Mouse (Mus musculus) intestine, postnatal 0 days (tissue): ENCODE measurements at regions not wholly inside any gene's neighbourhood (a gene's known extent, or its start where the extent isn't known, plus 50 kb on each side); places are given as distances from the start of the nearest gene placed in this dataset.
A peak's percentile ranks its signal among the peaks of the same experiment; 100 is the strongest.

Experiments used
- ATAC-seq: fragments of 200-750 bp; cut with Nextera tagmentation; 2 replicates; pipeline ENCODE4 v1.8.0; 2017; ENCODE audit warnings: mild to moderate bottlenecking, moderate TSS enrichment, moderate library complexity
- H3K27ac ChIP-seq: fragments of 300-500 bp; sonication (generic); 2 replicates; pipeline ENCODE4 v1.5.1; 2014; ENCODE audit warnings: mild to moderate bottlenecking, low read depth, low read length, moderate library complexity
- H3K27me3 ChIP-seq: fragments of 300-500 bp; sonication (generic); replicated peaks from 2 replicates; pipeline ENCODE4 v1.6.1; 2014; ENCODE audit warnings: low read length, mixed read lengths; ENCODE audit not compliant: control insufficient read depth, insufficient read depth
- H3K36me3 ChIP-seq: fragments of 300-500 bp; sonication (generic); 2 replicates; pipeline ENCODE4 v1.6.1; 2014; ENCODE audit warnings: mild to moderate bottlenecking, moderate library complexity; ENCODE audit not compliant: control insufficient read depth, insufficient read depth
- H3K4me1 ChIP-seq: fragments of 300-500 bp; sonication (generic); replicated peaks from 2 replicates; pipeline ENCODE4 v1.6.1; 2014; ENCODE audit warnings: antibody characterized with exemption, low read length, mixed read lengths; ENCODE audit not compliant: control insufficient read depth, insufficient read depth
- H3K4me2 ChIP-seq: fragments of 300-500 bp; sonication (generic); replicated peaks from 2 replicates; pipeline ENCODE4 v1.6.1; 2014; ENCODE audit warnings: low read depth, mild to moderate bottlenecking, moderate library complexity
- H3K4me3 ChIP-seq: fragments of 300-500 bp; sonication (generic); 2 replicates; pipeline ENCODE4 v1.5.1; 2014; ENCODE audit warnings: low read depth, low read length
- H3K9ac ChIP-seq: fragments of 300-500 bp; sonication (generic); 2 replicates; pipeline ENCODE4 v1.6.1; 2014; ENCODE audit warnings: mild to moderate bottlenecking, low read depth, low read length
- H3K9me3 ChIP-seq: fragments of 300-500 bp; sonication (generic); 2 replicates; pipeline ENCODE4 v1.6.1; 2016; ENCODE audit warnings: mixed run types; ENCODE audit not compliant: control insufficient read depth
- CTCF ChIP-seq: sonication (generic); IDR thresholded peaks from 2 replicates; pipeline ENCODE4 v1.5.1; 2016; ENCODE audit warnings: low read depth, mild to moderate bottlenecking, control low read depth, antibody characterized with exemption, moderate library complexity
- WGBS: fragments of 180-500 bp; shearing (Covaris S2); extraction: QIAGEN DNeasy Blood & Tissue Kit; methylation state at CpG from one replicate; pipeline ENCODE4 v1.1.7; 2014; 5-methylcytosine and 5-hydroxymethylcytosine counted together

DNA sequence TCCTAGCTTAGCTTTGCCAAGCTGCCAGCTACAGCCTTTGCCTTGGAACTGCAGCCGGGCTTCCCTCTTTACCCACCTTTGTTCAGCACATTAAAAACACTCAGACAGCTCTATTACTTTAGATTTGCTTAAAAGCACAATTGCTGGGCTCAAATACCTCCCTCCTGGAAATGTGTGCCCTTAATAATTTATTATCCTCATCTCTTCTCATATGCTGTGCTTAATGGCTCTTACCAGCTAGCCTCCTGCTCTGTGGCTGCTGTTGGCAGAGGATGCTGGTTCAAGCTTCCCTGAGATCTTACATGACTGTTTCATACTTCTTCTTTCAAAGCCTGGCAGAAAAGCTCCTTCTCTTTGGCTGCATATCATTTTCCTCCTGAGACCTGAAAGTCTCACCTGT, 378.1 kb upstream of the Cdh19 start:
- H3K4me3 ChIP-seq: no peak overlapping the region
- ATAC-seq: no peak
- no peaks in the 10 kb centered on the region for H3K27me3 ChIP-seq
- H3K4me2 ChIP-seq: no peak overlapping the region
- TF ChIP-seq CTCF: no peak
- H3K9me3 ChIP-seq: no peaks in the 10 kb centered on the region
- H3K36me3 ChIP-seq: no peaks in the 10 kb centered on the region
- no peak overlapping the region for H3K27ac ChIP-seq
- no peaks in the 10 kb centered on the region for H3K4me1 ChIP-seq
- 83% methylated on average over 1 of the region's 1 CpGs for WGBS
- H3K9ac ChIP-seq: no peak overlapping the region

DNA sequence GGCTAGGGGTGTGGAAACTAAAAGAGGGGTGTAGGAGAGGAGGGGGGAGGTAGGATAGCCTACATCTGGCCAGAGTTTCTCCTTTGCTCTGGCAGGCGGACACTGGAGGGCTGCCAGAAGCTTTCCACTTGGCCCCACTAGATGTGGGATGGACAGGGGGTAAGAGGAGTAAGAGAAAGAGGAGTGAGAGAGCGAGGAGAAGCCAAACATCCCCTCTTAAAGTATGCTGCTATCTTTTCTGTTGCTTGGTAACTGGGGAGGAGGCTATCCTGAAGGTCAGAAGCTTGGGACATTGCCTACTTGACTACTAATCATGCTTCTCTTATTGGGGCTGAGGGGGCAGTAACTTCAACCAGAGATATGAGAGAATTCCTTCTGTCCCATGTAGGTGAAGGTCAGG, 360.5 kb upstream of the Cdh19 start:
- TF ChIP-seq CTCF: no peak
- H3K4me2 ChIP-seq: no peak overlapping the region
- no peak overlapping the region for H3K9ac ChIP-seq
- H3K27ac ChIP-seq: no peak overlapping the region
- H3K9me3 ChIP-seq: no peaks in the 10 kb centered on the region
- H3K4me3 ChIP-seq: no peak overlapping the region
- H3K27me3 ChIP-seq: no peaks in the 10 kb centered on the region
- no peaks in the 10 kb centered on the region for H3K36me3 ChIP-seq
- ATAC-seq: no peak
- H3K4me1 ChIP-seq: no peaks in the 10 kb centered on the region
- 56% methylated on average over 2 of the region's 2 CpGs for WGBS

DNA sequence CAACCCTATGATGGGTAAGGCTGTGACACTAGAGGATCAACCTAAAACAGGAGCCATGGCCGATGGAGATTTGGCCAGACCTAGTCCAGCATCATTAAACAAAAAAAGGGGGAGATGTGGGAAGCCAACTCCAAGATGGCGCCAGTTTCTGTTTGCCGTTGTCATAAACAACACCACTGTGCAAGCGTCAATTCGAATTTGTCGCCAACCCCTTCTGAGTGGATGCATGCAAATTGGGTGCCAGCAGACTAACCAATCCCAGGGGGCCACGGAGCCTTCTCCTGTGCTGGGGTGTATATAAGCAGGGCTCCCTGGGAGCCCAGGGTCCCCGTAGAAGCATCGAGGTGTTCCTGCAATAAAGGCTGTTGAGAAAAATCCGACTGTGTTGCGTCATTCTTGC, 324.9 kb upstream of the Cdh19 start:
- no peak overlapping the region for H3K9ac ChIP-seq
- H3K27me3 ChIP-seq: no peaks in the 10 kb centered on the region
- no peaks in the 10 kb centered on the region for H3K9me3 ChIP-seq
- no peak for TF ChIP-seq CTCF
- H3K4me3 ChIP-seq: no peak overlapping the region
- H3K36me3 ChIP-seq: no peaks in the 10 kb centered on the region
- no peak overlapping the region for H3K27ac ChIP-seq
- no peaks in the 10 kb centered on the region for H3K4me1 ChIP-seq
- no peak for ATAC-seq
- whole genome bisulfite sequencing: 91% methylated on average over 11 of the region's 11 CpGs
- no peak overlapping the region for H3K4me2 ChIP-seq

DNA sequence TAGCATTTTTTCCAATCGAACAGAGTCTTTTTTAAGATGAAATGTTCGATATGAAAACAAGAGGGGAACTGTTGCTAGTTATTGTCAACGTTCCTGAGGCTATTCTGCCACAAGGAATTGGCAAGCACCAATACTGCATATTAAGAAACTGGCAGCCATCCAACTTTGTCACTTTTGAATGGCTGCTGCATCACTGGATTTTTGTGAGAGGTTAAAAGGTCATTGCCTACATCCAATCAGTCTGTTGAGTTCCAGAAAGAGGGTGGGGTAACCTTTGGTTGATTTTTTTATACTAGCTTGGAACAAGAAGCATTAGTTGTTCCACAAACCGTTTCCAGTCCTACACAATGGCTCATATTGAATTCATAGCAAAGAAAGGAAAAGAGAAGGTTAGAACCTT, 309.0 kb upstream of the Cdh19 start:
- no peaks in the 10 kb centered on the region for H3K9me3 ChIP-seq
- H3K4me3 ChIP-seq: no peak overlapping the region
- no peaks in the 10 kb centered on the region for H3K36me3 ChIP-seq
- ATAC-seq: no peak
- H3K9ac ChIP-seq: no peak overlapping the region
- no peak overlapping the region for H3K4me2 ChIP-seq
- no peak for TF ChIP-seq CTCF
- no peaks in the 10 kb centered on the region for H3K4me1 ChIP-seq
- H3K27me3 ChIP-seq: no peaks in the 10 kb centered on the region
- 62% methylated on average over 4 of the region's 4 CpGs for WGBS
- H3K27ac ChIP-seq: no peak overlapping the region

DNA sequence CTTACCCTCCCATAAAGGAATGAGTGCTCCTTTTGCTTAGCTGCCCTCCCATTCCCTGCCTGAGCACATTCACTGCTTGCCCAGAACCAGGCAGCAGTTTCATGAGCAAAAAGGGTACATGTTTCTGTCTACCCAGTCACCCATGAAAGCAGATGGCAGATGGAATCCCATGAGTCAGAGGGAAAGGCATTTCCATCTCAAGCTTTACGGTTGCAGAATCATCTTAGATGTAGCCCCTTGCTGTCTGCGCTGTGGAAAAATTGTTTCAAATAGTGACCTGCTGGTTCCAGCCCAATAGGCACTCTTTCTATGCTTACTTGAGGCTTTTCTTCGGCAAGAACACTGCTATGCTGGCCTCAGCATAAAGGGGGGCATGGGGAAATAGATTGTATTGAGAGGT, 308.5 kb upstream of the Cdh19 start:
- Histone ChIP-seq H3K27me3 (no peaks in the 10 kb centered on the region), H3K4me3 (no peak overlapping the region), H3K4me1 (no peaks in the 10 kb centered on the region), H3K27ac (no peak overlapping the region), H3K9ac (no peak overlapping the region), H3K9me3 (no peaks in the 10 kb centered on the region), H3K36me3 (no peaks in the 10 kb centered on the region), H3K4me2 (no peak overlapping the region)
- TF ChIP-seq CTCF: no peak
- WGBS: 80% methylated on average over 3 of the region's 3 CpGs
- ATAC-seq: no peak

DNA sequence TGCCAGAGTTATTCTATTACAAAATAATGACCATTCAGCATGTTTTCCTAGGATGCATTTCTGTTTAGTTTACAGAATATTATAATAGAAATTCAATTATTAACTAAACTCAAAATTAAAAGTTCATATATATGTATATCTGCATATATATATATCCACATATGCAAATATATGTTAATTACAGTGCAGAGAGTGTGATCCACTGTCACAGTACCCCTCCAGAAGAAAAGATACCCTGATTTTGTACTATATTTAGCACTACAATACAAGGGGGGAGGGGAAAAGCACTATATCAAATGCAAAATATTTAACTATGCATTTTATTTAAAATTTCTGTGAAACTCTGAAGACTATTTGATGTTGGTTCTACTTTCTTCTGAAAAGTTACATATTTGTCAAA, 265.4 kb upstream of the Cdh19 start:
- ATAC-seq: no peak
- no peak overlapping the region for H3K4me3 ChIP-seq
- H3K27me3 ChIP-seq: no peaks in the 10 kb centered on the region
- no peak overlapping the region for H3K27ac ChIP-seq
- H3K9ac ChIP-seq: no peak overlapping the region
- TF ChIP-seq CTCF: no peak
- H3K9me3 ChIP-seq: no peaks in the 10 kb centered on the region
- H3K4me2 ChIP-seq: no peak overlapping the region
- H3K36me3 ChIP-seq: no peaks in the 10 kb centered on the region
- no peaks in the 10 kb centered on the region for H3K4me1 ChIP-seq

DNA sequence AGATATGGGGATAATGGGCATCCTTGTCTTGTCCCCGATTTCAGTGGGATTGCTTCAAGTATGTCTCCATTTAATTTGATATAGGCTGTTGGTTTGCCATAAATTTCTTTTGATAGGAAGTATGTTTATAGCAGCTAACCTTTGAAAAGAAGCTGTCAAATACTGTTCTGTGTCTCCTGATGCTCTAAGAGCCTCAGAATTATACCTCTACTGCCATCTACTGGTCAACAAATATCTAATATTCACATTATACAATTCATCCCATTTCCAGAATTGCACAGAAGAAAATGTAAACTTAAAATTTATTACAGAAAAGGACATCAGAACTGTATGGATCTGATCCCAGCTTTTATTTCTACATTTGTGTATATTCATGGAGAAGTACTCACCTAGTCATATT, 265.0 kb upstream of the Cdh19 start:
- H3K9ac ChIP-seq: no peak overlapping the region
- H3K4me2 ChIP-seq: no peak overlapping the region
- no peaks in the 10 kb centered on the region for H3K36me3 ChIP-seq
- no peaks in the 10 kb centered on the region for H3K4me1 ChIP-seq
- H3K9me3 ChIP-seq: no peaks in the 10 kb centered on the region
- H3K4me3 ChIP-seq: no peak overlapping the region
- no peak overlapping the region for H3K27ac ChIP-seq
- peak; percentile 61 for TF ChIP-seq CTCF
- H3K27me3 ChIP-seq: no peaks in the 10 kb centered on the region
- 34% methylated on average over 1 of the region's 1 CpGs for WGBS
- no peak for ATAC-seq
